8 mouse cellular contexts compared by ENCODE assay signal in genomic region chr4:123571869-123572268, GRCm38 (mm10).
DNase-seq lines count a peak whose midpoint lies in the region; ATAC-seq and TF ChIP-seq lines count a peak whose summit lies in the region.

No protein-coding gene starts in this region.

- 15% methylated on average over 7 of the region's 7 CpGs for WGBS in hindbrain, embryonic 16.5 days
- WGBS in lung, embryonic 15.5 days: 3% methylated on average over 5 of the region's 7 CpGs

- H3K27me3 ChIP-seq in hindbrain, embryonic 16.5 days (replicated peaks; ENCODE audit: control insufficient read depth, insufficient read depth, low read length): no peaks in the 10 kb centered on the region
- no peaks in the 10 kb centered on the region for H3K27me3 ChIP-seq in lung, embryonic 15.5 days

- H3K4me1 ChIP-seq in embryonic fibroblast, embryonic 13.5 days (ENCODE audit: control insufficient read depth, insufficient read depth, low read length): peaks cover 7% of the 10 kb centered on the region; the same call in 1 of the 2 replicates
- H3K4me1 ChIP-seq in hindbrain, embryonic 16.5 days (ENCODE audit: control insufficient read depth, insufficient read depth, low read depth, low read length): peaks cover 20% of the 10 kb centered on the region
- peaks cover 33% of the 10 kb centered on the region for H3K4me1 ChIP-seq in lung, embryonic 15.5 days

- H3K36me3 ChIP-seq in hindbrain, embryonic 16.5 days (ENCODE audit: control insufficient read depth, insufficient read depth, low read length): no peaks in the 10 kb centered on the region
- no peaks in the 10 kb centered on the region; the same call in 1 of the 2 replicates for H3K36me3 ChIP-seq in lung, embryonic 15.5 days

- H3K9ac ChIP-seq in hindbrain, embryonic 16.5 days (ENCODE audit: low read depth, low read length): no peak overlapping the region
- H3K9ac ChIP-seq in lung, embryonic 15.5 days: no peak overlapping the region

- TF ChIP-seq CTCF in embryonic fibroblast, embryonic 13.5 days (IDR thresholded peaks at IDR 0.05; ENCODE audit: borderline replicate concordance, insufficient read depth, low read length): no peak

- TF ChIP-seq POLR2A in embryonic fibroblast, embryonic 13.5 days (IDR thresholded peaks at IDR 0.05; ENCODE audit: low read depth, low read length): peak; percentile 70; the same call in 1 of the 2 replicates

- ATAC-seq in hindbrain, embryonic 16.5 days: no peak
- ATAC-seq in lung, embryonic 15.5 days (ENCODE audit: borderline replicate concordance, extremely low read depth, low FRiP score, low TSS enrichment): peak; percentile 80

- peak overlapping the region; percentile 34 for H3K4me3 ChIP-seq in embryonic fibroblast, embryonic 13.5 days (ENCODE audit: insufficient read depth, low read length)
- no peak overlapping the region for H3K4me3 ChIP-seq in hindbrain, embryonic 16.5 days (ENCODE audit: low read length)
- H3K4me3 ChIP-seq in lung, embryonic 15.5 days: no peak overlapping the region

- peak overlapping the region; percentile 89 for H3K27ac ChIP-seq in embryonic fibroblast, embryonic 13.5 days (ENCODE audit: insufficient read depth, low read length)
- H3K27ac ChIP-seq in hindbrain, embryonic 16.5 days (ENCODE audit: low read depth, low read length): peak overlapping the region; percentile 29; the same call in 1 of the 2 replicates
- H3K27ac ChIP-seq in lung, embryonic 15.5 days: peak overlapping the region; percentile 55

- no peaks in the 10 kb centered on the region for H3K9me3 ChIP-seq in hindbrain, embryonic 16.5 days (ENCODE audit: control insufficient read depth, low read length)
- no peaks in the 10 kb centered on the region for H3K9me3 ChIP-seq in lung, embryonic 15.5 days

- DNase-seq in 3T3-L1 (ENCODE audit: low read depth, low spot score): peak; percentile 68
- DNase-seq in CD8-positive naive resting alpha-beta T cell, adult 2 months (ENCODE audit: low read depth in 2 of 2, low spot score in 2 of 2): peak; percentile 32 to 39
- DNase-seq in spleen, adult 12 weeks (ENCODE audit: low spot score): peak; percentile 12
- DNase-seq in right cerebral cortex, postnatal 36 days (ENCODE audit: low spot score in 2 of 2): no peak
- no peak for DNase-seq in adrenal gland, adult 18-20 months (ENCODE audit: low spot score in 2 of 2)

- no peak overlapping the region for H3K4me2 ChIP-seq in hindbrain, embryonic 16.5 days (ENCODE audit: low read length)
- peak overlapping the region; percentile 31; the same call in 1 of the 2 replicates for H3K4me2 ChIP-seq in lung, embryonic 15.5 days

Comparison
In these comparisons a context has a peak if more than half of its experiments do, and no peak if none do; other contexts are left out.
1. DNase-seq: peak in 3T3-L1 (single experiment), CD8-positive naive resting alpha-beta T cell, adult 2 months (2 of 2) and spleen, adult 12 weeks (single experiment); none in right cerebral cortex, postnatal 36 days (0 of 2) and adrenal gland, adult 18-20 months (0 of 2).
2. H3K27ac ChIP-seq: peak in every context shown above with its lines; median percentile 89 in embryonic fibroblast, embryonic 13.5 days; 55 in lung, embryonic 15.5 days; 29 in hindbrain, embryonic 16.5 days.